Mouse (Mus musculus): Measurements from ENCODE around the gene Slc22a12. TPM values are rescaled to one million over a fixed set of nuclear protein-coding genes. Genes with fewer than 3 reads are reported as not detected.

The Slc22a12 gene
- total RNA-seq (2015; ENCODE audit: low replicate concordance) (not detected in 2 replicates), total RNA-seq (2017; ENCODE audit: low replicate concordance) (not detected in 2 replicates)

GRCm38 (mm10) chr19:6542367-6543034, at the start of gene Slc22a12:
TSS of gene Slc22a12 (minus strand) at chr19:6543032.
- ATAC-seq (replicated peaks; ENCODE audit: low FRiP score, poor library complexity, severe bottlenecking) = no peak

- no peak for ATAC-seq (replicated peaks; ENCODE audit: low FRiP score, poor library complexity, severe bottlenecking)
Observed at GRCm38 (mm10) chr19:6572001-6572400, 29.2 kb upstream of the Slc22a12 start.

GRCm38 (mm10) chr19:6571476-6571875, 28.6 kb upstream of the Slc22a12 start:
- ATAC-seq (replicated peaks; ENCODE audit: low FRiP score, poor library complexity, severe bottlenecking) = no peak

GRCm38 (mm10) chr19:6569561-6569960, 26.7 kb upstream of the Slc22a12 start:
- ATAC-seq (replicated peaks; ENCODE audit: low FRiP score, poor library complexity, severe bottlenecking) = no peak

DNA sequence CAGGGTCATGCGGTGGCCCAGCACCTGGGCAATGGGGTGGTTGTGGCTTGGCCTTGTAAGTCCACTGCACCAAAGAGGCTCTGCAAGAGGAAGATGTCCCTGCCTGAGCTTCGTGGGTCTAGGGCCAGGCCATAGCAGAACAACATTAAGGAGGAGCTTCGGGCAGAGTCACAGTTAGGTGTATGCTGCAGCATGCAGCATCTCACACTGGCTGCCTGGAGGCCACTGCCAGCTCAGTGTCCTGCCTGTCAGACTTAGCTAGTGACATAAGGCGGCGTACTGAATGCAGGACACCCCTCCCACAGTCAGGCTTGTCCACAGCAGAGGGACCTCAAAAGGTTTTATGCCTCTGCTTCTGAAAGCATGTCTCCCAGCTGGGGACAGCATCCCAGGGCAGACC, 26.2 kb upstream of the Slc22a12 start:
- ATAC-seq (replicated peaks; ENCODE audit: low FRiP score, poor library complexity, severe bottlenecking) = no peak

- ATAC-seq (replicated peaks; ENCODE audit: low FRiP score, poor library complexity, severe bottlenecking) = no peak
Observed at GRCm38 (mm10) chr19:6566450-6566849, 23.6 kb upstream of the Slc22a12 start.

- ATAC-seq (replicated peaks; ENCODE audit: low FRiP score, poor library complexity, severe bottlenecking) = no peak
Observed at GRCm38 (mm10) chr19:6565136-6565535, 22.3 kb upstream of the Slc22a12 start.

DNA sequence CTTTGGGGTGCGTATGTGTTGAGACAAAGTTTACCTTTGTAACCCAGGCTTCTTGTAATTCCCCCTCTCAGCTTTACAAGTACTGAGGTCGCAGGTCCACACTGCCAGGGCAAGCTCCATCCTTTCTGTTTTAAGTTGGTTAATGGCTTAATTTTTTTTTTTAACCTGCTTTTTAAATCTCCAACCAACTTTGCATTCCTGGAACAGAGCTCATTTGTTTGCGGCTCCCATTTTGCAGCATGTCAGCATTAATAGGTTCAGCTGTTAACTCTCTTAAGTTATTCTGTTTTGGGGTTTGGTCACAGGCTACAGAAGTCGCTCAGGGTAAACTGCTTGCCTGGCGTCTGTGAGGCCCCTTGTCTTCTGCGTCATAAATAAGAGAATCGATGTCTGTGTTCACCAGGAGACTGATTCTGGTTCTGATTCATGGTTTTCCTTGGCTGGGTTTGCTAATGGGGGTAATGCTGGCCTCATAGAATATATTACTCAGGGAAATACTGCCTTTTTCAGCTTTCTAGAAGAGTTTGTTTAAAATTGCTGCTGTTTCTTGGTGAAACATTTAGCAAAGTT, 17.5 kb upstream of the Slc22a12 start:
- no peak for ATAC-seq (replicated peaks; ENCODE audit: low FRiP score, poor library complexity, severe bottlenecking)

- ATAC-seq (replicated peaks; ENCODE audit: low FRiP score, poor library complexity, severe bottlenecking) = no peak
Observed at GRCm38 (mm10) chr19:6559576-6559975, 16.7 kb upstream of the Slc22a12 start.

DNA sequence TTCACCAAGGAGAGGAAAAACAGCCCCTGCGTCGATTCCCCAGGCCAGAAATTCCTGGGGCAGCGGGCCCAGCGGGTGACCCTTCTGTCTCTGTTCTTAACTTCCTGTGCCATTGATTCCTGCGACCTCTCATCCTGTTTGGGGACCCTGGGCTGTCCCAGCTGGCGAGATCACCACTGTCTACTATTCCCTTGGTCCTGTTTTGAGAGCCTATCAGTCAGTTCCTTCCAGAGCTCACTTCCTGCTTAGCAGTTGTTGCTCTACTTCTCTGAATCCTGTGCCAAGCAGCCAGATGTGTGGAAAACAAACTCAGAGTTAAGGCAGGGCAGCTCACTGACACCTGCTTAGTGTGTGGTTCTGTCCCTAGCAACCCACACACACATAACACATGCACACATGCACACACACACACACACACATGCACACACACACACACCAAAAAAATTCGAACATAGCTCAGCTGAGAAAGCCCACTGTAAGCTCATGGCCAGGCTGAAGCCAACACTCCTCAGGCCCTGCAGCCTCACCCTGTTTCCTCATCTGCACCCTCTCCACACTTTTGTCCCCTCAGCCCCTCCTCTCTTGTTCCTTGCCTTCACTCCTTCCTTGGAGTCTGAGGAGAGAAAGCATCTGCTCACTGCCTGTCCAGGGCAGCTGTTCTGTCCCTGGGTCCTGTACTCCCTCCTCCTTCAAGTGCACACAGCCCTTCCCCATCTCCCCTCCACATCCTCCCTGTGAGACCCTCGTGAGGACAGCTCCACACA, 11.2 kb upstream of the Slc22a12 start:
- no peak for ATAC-seq (replicated peaks; ENCODE audit: low FRiP score, poor library complexity, severe bottlenecking)

DNA sequence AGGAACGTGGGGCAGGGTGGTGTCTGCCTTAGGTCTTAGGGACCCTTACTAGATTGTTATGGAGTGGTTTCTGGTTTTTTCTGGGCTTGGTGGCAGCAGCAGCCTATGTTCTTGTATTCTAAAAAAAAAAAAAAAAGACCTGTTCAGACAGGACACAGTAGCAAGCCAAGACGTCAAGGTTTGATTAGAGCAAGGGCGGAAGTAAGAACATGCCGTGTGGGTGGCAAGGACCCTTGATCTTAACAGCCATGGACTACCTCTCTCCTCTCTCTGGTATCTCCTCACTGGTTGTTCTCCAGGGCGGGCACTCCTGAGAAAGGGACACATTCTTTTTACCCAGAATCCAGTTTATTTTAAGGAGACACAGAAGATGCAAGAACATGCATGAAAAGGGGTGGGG, 10.3 kb upstream of the Slc22a12 start:
- ATAC-seq (replicated peaks; ENCODE audit: low FRiP score, poor library complexity, severe bottlenecking) = no peak

- 0 out of 2 replicates have a peak, but pooled peaks have one; percentile 42 for ATAC-seq (replicated peaks; ENCODE audit: low FRiP score, poor library complexity, severe bottlenecking)
Observed at GRCm38 (mm10) chr19:6552302-6553028, 9.6 kb upstream of the Slc22a12 start.

DNA sequence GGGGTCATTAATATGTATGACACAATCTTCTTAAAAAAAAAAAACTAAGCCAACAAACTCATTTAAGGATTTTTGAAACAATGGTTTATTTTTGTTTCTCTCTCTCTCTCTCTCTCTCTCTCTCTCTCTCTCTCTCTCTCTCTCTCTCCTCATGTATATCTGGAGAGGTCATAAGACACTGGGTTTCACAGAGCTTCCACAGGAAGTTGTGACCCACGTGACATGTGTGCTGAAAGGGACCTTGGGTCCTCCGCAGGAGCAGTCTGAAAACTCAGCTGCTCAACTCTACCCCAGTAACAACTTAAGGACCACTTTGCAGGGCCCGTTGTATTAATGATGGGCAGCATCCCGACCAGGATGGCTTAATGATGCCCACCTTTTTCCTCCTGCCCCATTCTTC, 8.4 kb upstream of the Slc22a12 start:
- no peak for ATAC-seq (replicated peaks; ENCODE audit: low FRiP score, poor library complexity, severe bottlenecking)

DNA sequence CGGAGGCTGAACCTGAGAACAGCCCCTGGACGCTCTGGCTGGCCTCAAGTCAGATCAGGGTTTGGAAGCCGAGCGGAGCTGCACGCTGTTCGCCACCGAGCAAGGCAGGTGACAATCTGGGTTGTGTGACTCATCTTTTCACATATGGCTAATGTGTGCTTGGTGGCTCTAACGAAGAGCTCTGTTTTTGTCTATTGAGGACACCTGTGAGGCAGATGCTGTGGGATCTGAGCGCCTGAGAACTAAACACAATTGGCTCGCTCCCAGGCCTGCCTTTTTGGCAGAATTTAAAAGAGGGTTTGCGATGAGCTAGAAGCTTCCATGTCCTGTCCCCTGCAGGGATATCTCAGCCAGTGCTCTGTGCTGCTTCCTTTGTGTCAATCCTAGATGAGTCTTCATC, 6.7 kb upstream of the Slc22a12 start:
- ATAC-seq (replicated peaks; ENCODE audit: low FRiP score, poor library complexity, severe bottlenecking) = no peak

- ATAC-seq (replicated peaks; ENCODE audit: low FRiP score, poor library complexity, severe bottlenecking) = no peak
Observed at GRCm38 (mm10) chr19:6548431-6549410, 5.9 kb upstream of the Slc22a12 start.

GRCm38 (mm10) chr19:6547801-6548200, 5.0 kb upstream of the Slc22a12 start:
- no peak for ATAC-seq (replicated peaks; ENCODE audit: low FRiP score, poor library complexity, severe bottlenecking)

- ATAC-seq (replicated peaks; ENCODE audit: low FRiP score, poor library complexity, severe bottlenecking) = no peak
Observed at GRCm38 (mm10) chr19:6546096-6546495, 3.3 kb upstream of the Slc22a12 start.

GRCm38 (mm10) chr19:6545481-6545880, 2.6 kb upstream of the Slc22a12 start:
- no peak for ATAC-seq (replicated peaks; ENCODE audit: low FRiP score, poor library complexity, severe bottlenecking)

GRCm38 (mm10) chr19:6544712-6545111, 1.9 kb upstream of the Slc22a12 start:
- ATAC-seq (replicated peaks; ENCODE audit: low FRiP score, poor library complexity, severe bottlenecking) = no peak
